Comparison of ENCODE assay signal across 8 mouse cellular contexts in genomic region chr16:30066852-30067301, GRCm38 (mm10). TPM values are rescaled to one million over a fixed set of nuclear protein-coding genes. Genes with fewer than 3 reads are reported as not detected.
DNase-seq lines count a peak whose midpoint lies in the region; ATAC-seq and TF ChIP-seq lines count a peak whose summit lies in the region.

No protein-coding gene starts in this region.

- peaks cover 5% of the 10 kb centered on the region for H3K36me3 ChIP-seq in ES-E14 (ENCODE audit: control insufficient read depth, insufficient read depth, low read length, poor library complexity, severe bottlenecking)
- H3K36me3 ChIP-seq in forebrain, postnatal 0 days (ENCODE audit: insufficient read depth), result no peaks in the 10 kb centered on the region
- H3K36me3 ChIP-seq in hindbrain, embryonic 10.5 days, result 0 out of 2 replicates have a peak, but pooled peaks cover 6% of the 10 kb centered on the region
- H3K36me3 ChIP-seq in lung, embryonic 16.5 days (ENCODE audit: control insufficient read depth, insufficient read depth, low read length), result no peaks in the 10 kb centered on the region; the same call in 1 of the 2 replicates

- H3K9me3 ChIP-seq in ES-E14 (ENCODE audit: control insufficient read depth, insufficient read depth, low read depth, low read length), result no peaks in the 10 kb centered on the region
- H3K9me3 ChIP-seq in forebrain, postnatal 0 days (ENCODE audit: low read length), result no peaks in the 10 kb centered on the region
- H3K9me3 ChIP-seq in hindbrain, embryonic 10.5 days, result no peaks in the 10 kb centered on the region
- no peaks in the 10 kb centered on the region for H3K9me3 ChIP-seq in lung, embryonic 16.5 days (ENCODE audit: control insufficient read depth, low read length)

- H3K4me3 ChIP-seq in ES-E14 (ENCODE audit: insufficient read depth in 1 of 2, low read depth in 1 of 2, low read length in 2 of 2, poor library complexity in 1 of 2, severe bottlenecking in 1 of 2), result peak overlapping the region; percentile 61 to 76
- peak overlapping the region; percentile 55 for H3K4me3 ChIP-seq in forebrain, postnatal 0 days (ENCODE audit: low read depth, low read length)
- H3K4me3 ChIP-seq in hindbrain, embryonic 10.5 days, result peak overlapping the region; percentile 77
- peak overlapping the region; percentile 90 for H3K4me3 ChIP-seq in lung, embryonic 16.5 days (ENCODE audit: low read length)

- H3K9ac ChIP-seq in ES-E14 (ENCODE audit: insufficient read depth, low read depth, low read length, poor library complexity, severe bottlenecking), result peak overlapping the region; percentile 35
- peak overlapping the region; percentile 51 for H3K9ac ChIP-seq in forebrain, postnatal 0 days
- H3K9ac ChIP-seq in lung, embryonic 16.5 days (ENCODE audit: low read length), result peak overlapping the region; percentile 93

- H3K4me1 ChIP-seq in ES-E14 (ENCODE audit: control insufficient read depth in 2 of 2, insufficient read depth in 2 of 2, low read length in 2 of 2, poor library complexity in 1 of 2), result peaks cover 10 to 13% of the 10 kb centered on the region in 2 experiments; a peak in 3 of 4 replicates
- H3K4me1 ChIP-seq in forebrain, postnatal 0 days (ENCODE audit: insufficient read depth), result peaks cover 15% of the 10 kb centered on the region
- H3K4me1 ChIP-seq in hindbrain, embryonic 10.5 days (replicated peaks), result peaks cover 82% of the 10 kb centered on the region
- peaks cover 45% of the 10 kb centered on the region for H3K4me1 ChIP-seq in lung, embryonic 16.5 days (replicated peaks; ENCODE audit: control insufficient read depth, insufficient read depth, low read length)

- ATAC-seq in forebrain, postnatal 0 days, result peak; percentile 23
- no peak for ATAC-seq in lung, embryonic 16.5 days (ENCODE audit: low read depth)

- WGBS in forebrain, postnatal 0 days, result 3% methylated on average over 42 of the region's 46 CpGs
- WGBS in hindbrain, embryonic 10.5 days, result under 1% methylated on average over 46 of the region's 46 CpGs
- WGBS in lung, embryonic 16.5 days, result under 1% methylated on average over 45 of the region's 46 CpGs

- H3K4me2 ChIP-seq in forebrain, postnatal 0 days (ENCODE audit: low read depth), result peak overlapping the region; percentile 79
- H3K4me2 ChIP-seq in lung, embryonic 16.5 days (ENCODE audit: low read depth, low read length), result peak overlapping the region; percentile 95

- in situ Hi-C loops in ES-E14 (cut with MboI; ENCODE audit: low sequenced_read_pairs in 2 of 2, unreplicated experiment in 2 of 2), result loop anchor here in 1 of 2 experiments (10.0 kb wide), 1 partner anchor 138 kb away; no protein-coding TSS in a partner anchor

- TF ChIP-seq CTCF in forebrain, postnatal 0 days (IDR thresholded peaks at IDR 0.05; ENCODE audit: low read depth), result peak; percentile 79

- H3K27ac ChIP-seq in ES-E14 (ENCODE audit: insufficient read depth, low read depth, low read length, poor library complexity, severe bottlenecking), result no peak overlapping the region
- H3K27ac ChIP-seq in forebrain, postnatal 0 days (ENCODE audit: low read depth, low read length), result peak overlapping the region; percentile 55; the same call in 1 of the 2 replicates
- peak overlapping the region; percentile 91 for H3K27ac ChIP-seq in hindbrain, embryonic 10.5 days
- peak overlapping the region; percentile 98 for H3K27ac ChIP-seq in lung, embryonic 16.5 days (ENCODE audit: low read length)

- peaks cover 15% of the 10 kb centered on the region; the same call in 1 of the 2 replicates for H3K27me3 ChIP-seq in forebrain, postnatal 0 days (ENCODE audit: insufficient read depth, low read length)
- peaks cover 54% of the 10 kb centered on the region for H3K27me3 ChIP-seq in hindbrain, embryonic 10.5 days (ENCODE audit: insufficient read depth, poor library complexity, severe bottlenecking)
- H3K27me3 ChIP-seq in lung, embryonic 16.5 days (ENCODE audit: control insufficient read depth, insufficient read depth, low read depth, low read length), result no peaks in the 10 kb centered on the region

- no peak for DNase-seq in ES-E14 (ENCODE audit: low read depth, low spot score)
- peak; percentile 65 to 86 for DNase-seq in cerebellum, adult 18-20 months
- DNase-seq in forebrain, postnatal 0 days, result peak; percentile 87
- peak; percentile 85 for DNase-seq in hindbrain, embryonic 10.5 days (ENCODE audit: low spot score)
- peak; percentile 86 to 91 for DNase-seq in layer of hippocampus, postnatal 10 days (ENCODE audit: low spot score in 2 of 2)
- DNase-seq in retina, postnatal 1 day, result peak; percentile 87
- peak; percentile 84 to 85 for DNase-seq in thymus, postnatal 36 days

TF ChIP-seq in ES-E14, 5 proteins besides CTCF, POLR2A, EP300 and RAD21:
- no peak for TF ChIP-seq CHD2 (IDR thresholded peaks at IDR 0.05; ENCODE audit: low read depth, low read length)
- TF ChIP-seq ZNF384 (IDR thresholded peaks at IDR 0.05; ENCODE audit: low read depth, low read length), result no peak
- no peak for TF ChIP-seq HCFC1 (IDR thresholded peaks at IDR 0.05; ENCODE audit: borderline replicate concordance, insufficient read depth, low read length)
- TF ChIP-seq MAFK (IDR thresholded peaks at IDR 0.05; ENCODE audit: insufficient read depth, low read depth, low read length), result no peak
- no peak for TF ChIP-seq ZC3H11A (IDR thresholded peaks at IDR 0.05; ENCODE audit: borderline replicate concordance, low read depth, low read length)

RNA-seq across cellular contexts. Expression of gene Hes1, which starts 2.7 kb away (rescaled TPM):
- total RNA-seq in ES-E14 (2012; rRNA removed), result 17.5 and 19.3 TPM in 2 replicates
- total RNA-seq in forebrain, postnatal 0 days (2014; rRNA removed), result 6.9 and 11.2 TPM in 2 replicates
- 11.2 and 13.1 TPM in 2 replicates for polyA plus RNA-seq in forebrain, postnatal 0 days (2015; fragmentation: Nextera tagmentation; extraction: Ambion mirVana)
- polyA plus RNA-seq in hindbrain, embryonic 10.5 days (2016; fragmentation: Nextera tagmentation; extraction: Ambion mirVana), result 31.2 and 31.9 TPM in 2 replicates
- total RNA-seq in layer of hippocampus, postnatal 10 days (2021), result 10 to 100 TPM; 14.5 to 19.2 TPM
- 37.1 and 40.7 TPM in 2 replicates for polyA plus RNA-seq in lung, embryonic 16.5 days (2015; fragmentation: Nextera tagmentation; extraction: Ambion mirVana)

Comparison
In these comparisons a context has a peak if more than half of its experiments do, and no peak if none do; other contexts are left out.
1. H3K9ac ChIP-seq: peak in every context shown above with its lines; median percentile 93 in lung, embryonic 16.5 days; 51 in forebrain, postnatal 0 days; 35 in ES-E14.